Mouse (Mus musculus) A20 (cell line): ENCODE results near the gene Cyp8b1.

ENCODE experiments used
- DNase-seq: peaks from one replicate; pipeline ENCODE4 v3.0.0-alpha.2; 2011; ENCODE audit warnings: low read depth, low spot score

Gene Cyp8b1

GRCm38 (mm10) chr9:121915056-121915455, 1.0 kb downstream of the Cyp8b1 start:
- no peak for DNase-seq

GRCm38 (mm10) chr9:121914226-121914757, 1.8 kb downstream of the Cyp8b1 start:
- DNase-seq: no peak

- DNase-seq: no peak
Measured at GRCm38 (mm10) chr9:121912786-121913185, 3.3 kb downstream of the Cyp8b1 start.

DNA sequence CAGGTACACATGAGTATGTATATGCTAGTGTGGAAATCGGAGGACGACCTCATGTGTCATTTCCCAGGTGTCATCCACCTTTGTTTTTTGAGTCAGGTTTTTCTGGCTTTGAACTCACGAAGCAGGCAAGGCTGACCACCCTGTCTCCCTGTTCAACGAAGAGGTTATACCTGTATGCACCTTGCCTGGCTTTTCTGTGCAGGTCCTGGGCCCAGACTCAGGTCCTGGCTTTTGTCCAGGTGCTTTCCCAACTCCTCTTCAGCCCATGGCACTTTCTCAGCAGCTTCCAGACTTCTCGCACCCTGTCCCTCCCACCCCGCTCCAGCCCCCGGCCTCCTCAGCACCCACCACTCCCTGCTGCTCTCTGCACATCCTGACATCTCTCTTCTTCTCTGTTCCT, 4.9 kb downstream of the Cyp8b1 start:
- DNase-seq: no peak

- DNase-seq: peak; percentile 57
Measured at GRCm38 (mm10) chr9:121909635-121910034, 6.5 kb downstream of the Cyp8b1 start.

DNA sequence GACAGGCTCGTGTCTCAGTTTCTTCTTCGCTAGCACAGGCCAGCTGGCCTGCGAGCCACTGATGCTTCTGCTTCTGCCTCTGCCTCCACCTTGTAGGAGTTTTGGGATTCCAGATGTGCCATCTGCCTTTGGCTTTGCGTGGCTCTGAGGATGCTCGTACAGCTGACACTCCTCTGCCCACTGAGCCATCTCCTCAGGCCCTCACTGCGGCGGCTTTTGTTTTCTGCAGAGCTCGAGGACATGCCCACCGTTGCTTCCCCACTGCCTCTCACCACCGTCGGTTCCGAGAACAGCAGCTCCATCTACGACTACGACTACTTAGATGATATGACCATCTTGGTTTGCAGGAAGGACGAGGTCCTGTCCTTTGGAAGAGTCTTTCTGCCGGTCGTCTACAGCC, 7.8 kb downstream of the Cyp8b1 start:
- DNase-seq: no peak

DNA sequence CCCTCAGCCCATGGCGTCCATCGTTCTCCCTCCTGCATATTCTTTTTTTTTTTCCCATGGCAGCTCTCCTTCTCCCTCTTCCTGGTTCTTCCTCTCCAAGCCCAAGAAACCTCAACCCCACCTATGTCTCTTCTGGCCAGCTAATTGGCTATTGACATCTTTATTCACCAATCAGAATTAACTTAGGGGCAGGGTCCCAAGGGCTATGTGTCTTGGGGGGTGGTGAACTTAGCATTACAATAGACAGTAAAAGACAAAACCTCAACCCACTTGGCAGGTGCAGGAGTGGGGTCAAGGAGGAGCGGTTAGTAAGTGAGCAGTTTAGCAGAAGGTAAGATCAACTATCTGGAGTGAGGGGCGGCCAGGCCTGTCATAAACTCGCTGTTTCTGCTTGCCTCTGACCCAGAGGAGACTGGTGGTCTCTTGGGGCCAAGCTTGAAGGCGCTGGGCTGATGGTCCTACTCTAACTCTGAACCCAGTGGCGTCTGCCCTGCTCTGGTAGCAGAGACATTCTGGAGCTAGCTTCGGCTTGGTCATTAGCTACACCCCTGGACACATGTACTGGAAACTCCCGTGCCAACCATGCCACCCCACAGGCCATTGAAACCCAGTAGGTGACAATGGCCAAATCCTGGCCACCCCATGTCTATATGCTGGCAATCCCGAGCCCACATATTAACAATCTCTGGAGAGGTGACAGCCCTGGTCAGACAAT, 8.6 kb downstream of the Cyp8b1 start:
- no peak for DNase-seq

GRCm38 (mm10) chr9:121906456-121906855, 9.6 kb downstream of the Cyp8b1 start:
- no peak for DNase-seq

GRCm38 (mm10) chr9:121905556-121906185, 10.4 kb downstream of the Cyp8b1 start:
- DNase-seq: peak; percentile 76

DNA sequence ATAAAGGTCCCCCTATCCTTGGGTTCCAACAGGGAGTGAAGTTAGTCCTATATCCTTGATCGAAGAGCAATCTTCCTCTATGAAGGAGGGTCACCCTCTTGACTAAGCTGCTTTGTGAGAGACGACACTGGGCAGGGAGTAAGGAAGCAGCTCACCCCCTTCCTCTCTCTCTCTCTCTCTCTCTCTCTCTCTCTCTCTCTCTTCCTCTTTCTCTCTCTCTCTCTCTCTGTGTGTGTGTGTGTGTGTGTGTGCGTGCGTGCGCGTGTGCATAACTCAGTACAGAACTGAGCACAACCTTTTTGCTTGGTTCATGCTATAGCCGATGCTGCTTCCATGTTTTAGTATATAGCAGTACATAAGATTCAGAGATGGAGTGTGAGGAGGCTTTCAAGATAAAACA, 11.2 kb downstream of the Cyp8b1 start:
- DNase-seq: peak; percentile 59

DNA sequence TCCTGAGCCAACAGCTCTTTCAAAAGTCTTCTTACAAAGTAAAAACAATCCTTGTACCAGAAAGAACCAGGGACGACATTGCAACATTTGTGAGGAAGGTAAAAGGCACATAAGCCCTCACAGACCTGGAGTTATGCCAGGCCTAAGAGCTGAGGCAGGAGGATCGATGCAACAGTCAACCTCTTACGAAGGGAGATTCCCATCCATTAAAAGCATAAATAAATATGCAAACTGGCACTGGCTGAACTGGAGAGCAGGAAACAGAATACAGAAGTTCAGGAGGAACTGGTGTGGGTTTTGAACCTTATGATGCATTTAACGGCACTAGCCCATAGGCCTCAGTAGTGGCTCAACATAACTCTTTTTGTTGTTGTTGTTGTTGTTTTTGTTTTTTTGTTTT, 11.8 kb downstream of the Cyp8b1 start:
- DNase-seq: peak; percentile 76

GRCm38 (mm10) chr9:121903476-121904305, 12.4 kb downstream of the Cyp8b1 start:
- DNase-seq: peak; percentile 85

DNA sequence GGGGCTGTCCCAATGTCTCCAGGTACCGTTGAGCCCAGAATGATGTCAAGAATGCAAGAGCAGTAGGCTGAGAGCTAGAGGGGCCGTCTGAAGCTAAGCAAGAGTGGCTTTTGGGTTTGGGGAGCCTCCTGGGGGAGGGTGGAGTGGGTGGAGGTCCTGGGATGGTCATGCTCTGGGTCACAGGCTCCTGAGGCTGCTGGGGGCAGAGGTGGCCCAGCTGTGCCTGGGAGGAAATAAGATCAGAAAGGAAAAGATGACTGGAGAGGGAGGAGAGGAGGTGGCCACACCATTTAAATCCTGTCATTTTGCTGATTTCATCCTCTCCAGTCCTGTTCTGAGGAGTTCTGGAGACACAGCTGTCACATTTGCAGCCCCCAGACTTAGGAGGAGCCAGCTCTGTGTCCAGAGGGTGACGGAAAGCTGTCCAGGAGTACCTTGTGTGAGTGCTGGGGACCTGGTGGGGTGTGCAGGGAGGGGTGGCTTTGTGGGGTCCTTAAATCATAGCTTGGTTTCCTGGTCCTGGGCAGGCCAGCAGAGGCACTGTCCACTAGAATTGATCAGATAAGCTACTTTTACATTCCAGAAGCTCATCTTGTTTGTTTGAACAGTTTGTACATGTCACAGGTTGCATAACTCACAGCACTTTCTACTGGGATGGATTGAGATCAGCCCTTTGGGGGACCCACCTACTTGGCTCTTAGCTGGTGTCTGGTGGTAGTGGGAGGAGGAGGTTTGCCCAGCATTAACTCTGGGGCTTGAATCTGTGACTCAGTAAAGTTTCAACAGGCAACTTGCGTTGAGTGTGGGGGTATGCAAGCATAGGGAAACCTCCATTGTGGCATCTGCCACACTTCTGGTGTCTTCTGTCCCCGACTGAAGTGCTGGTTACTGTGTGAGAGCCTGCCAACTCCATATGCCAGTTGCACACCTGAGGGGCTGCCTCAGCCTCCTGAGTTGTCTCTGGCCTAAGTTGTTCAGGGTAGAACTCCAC, 14.1 kb downstream of the Cyp8b1 start:
- DNase-seq: no peak

- DNase-seq: peak; percentile 43
Measured at GRCm38 (mm10) chr9:121900282-121900855, 15.7 kb downstream of the Cyp8b1 start.

GRCm38 (mm10) chr9:121899306-121899705, 16.8 kb downstream of the Cyp8b1 start:
- no peak for DNase-seq

DNA sequence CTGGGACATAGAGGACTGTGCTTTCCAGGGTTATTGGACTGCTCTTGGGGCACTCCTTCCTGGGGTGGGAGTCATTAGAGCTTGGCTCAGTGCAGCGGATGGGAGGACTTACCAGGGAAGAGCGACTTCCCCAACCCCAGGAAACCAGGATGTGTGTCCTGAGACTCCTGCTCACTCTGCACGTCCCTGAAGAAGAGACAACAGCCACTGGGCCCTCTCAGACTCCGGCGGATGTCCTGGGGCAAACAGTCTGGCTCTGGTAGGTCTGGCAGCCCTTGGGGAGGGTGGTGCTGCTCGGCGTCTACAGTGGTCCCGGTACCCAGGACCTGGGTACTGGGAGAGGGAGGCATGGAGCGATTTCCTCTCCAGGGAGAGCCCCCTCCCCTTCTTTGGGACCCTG, 17.9 kb downstream of the Cyp8b1 start, which contains the start of gene Ackr2:
Gene Ackr2, plus strand, starts transcription at position 111 of the 400 bp plus-strand sequence.
- DNase-seq: no peak

DNA sequence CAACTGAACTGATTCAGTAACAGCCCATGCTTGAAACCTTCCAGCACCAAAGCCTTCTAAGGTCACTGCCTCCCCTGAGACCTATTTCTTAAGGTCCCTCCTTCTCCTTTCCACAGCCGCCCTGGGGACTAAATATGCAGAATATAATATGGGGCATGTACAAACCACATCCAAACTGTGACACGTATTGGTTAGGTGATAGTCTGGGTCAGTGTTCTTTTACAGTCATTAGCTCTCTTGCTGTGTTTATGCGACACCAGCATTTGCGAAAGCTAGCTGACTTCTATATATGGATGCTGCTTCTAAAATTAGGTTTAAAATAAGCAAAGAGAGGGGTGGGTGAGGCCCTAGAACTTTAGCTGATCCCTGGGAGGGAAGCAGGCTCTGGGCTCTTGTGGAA, 19.3 kb downstream of the Cyp8b1 start:
- DNase-seq: no peak

- no peak for DNase-seq
Measured at GRCm38 (mm10) chr9:121895392-121895993, 20.6 kb downstream of the Cyp8b1 start.

- DNase-seq: no peak
Measured at GRCm38 (mm10) chr9:121894447-121894846, 21.7 kb downstream of the Cyp8b1 start.

DNA sequence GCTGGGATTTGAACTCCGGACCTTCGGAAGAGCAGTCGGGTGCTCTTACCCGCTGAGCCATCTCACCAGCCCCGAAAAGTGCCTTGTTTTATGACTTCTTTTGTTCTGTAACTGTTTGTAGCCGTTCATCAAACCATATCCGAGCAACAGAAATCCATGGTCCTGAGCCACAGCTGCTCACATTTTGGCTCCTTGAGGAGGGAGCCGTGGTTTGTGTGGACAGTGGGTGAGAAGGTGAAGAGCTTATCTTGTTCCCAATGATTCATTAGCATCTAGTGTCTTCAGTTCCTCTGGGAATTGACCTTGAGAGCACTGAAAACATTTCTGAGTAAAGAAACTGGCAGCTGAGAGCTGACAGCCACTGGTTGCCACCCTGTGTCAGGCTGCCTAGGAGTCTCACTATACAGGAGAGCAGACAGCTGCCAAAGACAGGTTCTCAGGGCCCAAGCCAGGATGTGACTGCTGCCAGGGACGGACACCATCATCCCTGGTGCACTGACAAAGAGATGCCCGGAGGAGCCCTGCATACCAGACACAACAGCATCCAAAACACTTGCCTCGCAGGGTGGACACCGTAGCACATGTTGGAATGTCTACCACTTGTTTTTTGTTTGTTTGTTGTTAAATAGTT, 23.9 kb downstream of the Cyp8b1 start:
- DNase-seq: no peak
